Mouse (Mus musculus) hindbrain, postnatal 0 days (tissue): ENCODE measurements around the gene Eif2ak4. TPM values are rescaled to one million over a fixed set of nuclear protein-coding genes. Genes with fewer than 3 reads are reported as not detected.
A peak's percentile ranks its signal among the peaks of the same experiment; 100 is the strongest.

Experiments
- ATAC-seq: fragments of 200-750 bp; cut with Nextera tagmentation; 2 replicates; pipeline ENCODE4 v1.8.0; 2017; ENCODE audit warnings: mild to moderate bottlenecking, moderate TSS enrichment, moderate library complexity
- DNase-seq: peaks from one replicate; pipeline ENCODE4 v3.0.0-alpha.2; 2015; ENCODE audit warnings: low spot score
- H3K27ac ChIP-seq: fragments of 300-500 bp; sonication (generic); 2 replicates; pipeline ENCODE4 v1.5.1; 2014; ENCODE audit warnings: mild to moderate bottlenecking
- H3K27me3 ChIP-seq: fragments of 300-500 bp; sonication (generic); 2 replicates; pipeline ENCODE4 v1.6.1; 2014; ENCODE audit warnings: low read length, mixed read lengths; ENCODE audit not compliant: insufficient read depth
- H3K36me3 ChIP-seq: fragments of 300-500 bp; sonication (generic); 2 replicates; pipeline ENCODE4 v1.6.1; 2014; ENCODE audit warnings: low read length, mixed read lengths; ENCODE audit not compliant: insufficient read depth
- H3K4me1 ChIP-seq: fragments of 300-500 bp; sonication (generic); 2 replicates; pipeline ENCODE4 v1.6.1; 2014; ENCODE audit warnings: antibody characterized with exemption, low read length, mixed read lengths; ENCODE audit not compliant: insufficient read depth
- H3K4me2 ChIP-seq: fragments of 300-500 bp; sonication (generic); 2 replicates; pipeline ENCODE4 v1.6.1; 2014; ENCODE audit warnings: low read depth, mild to moderate bottlenecking, low read length, moderate library complexity, mixed read lengths
- H3K4me3 ChIP-seq: fragments of 300-500 bp; sonication (generic); 2 replicates; pipeline ENCODE4 v1.5.1; 2014; ENCODE audit warnings: low read length
- H3K9ac ChIP-seq: fragments of 300-500 bp; sonication (generic); replicated peaks from 2 replicates; pipeline ENCODE4 v1.6.1; 2014; ENCODE audit warnings: mild to moderate bottlenecking, low read length, moderate library complexity, mixed read lengths
- H3K9me3 ChIP-seq: fragments of 300-500 bp; sonication (generic); 2 replicates; pipeline ENCODE4 v1.6.1; 2016; ENCODE audit warnings: low read length, mixed read lengths
- CTCF ChIP-seq: IDR thresholded peaks from 2 replicates; pipeline ENCODE4 v1.5.1; 2016; ENCODE audit warnings: antibody characterized with exemption, control low read depth, low read depth
- WGBS: fragments of 180-500 bp; shearing (Covaris S2); extraction: QIAGEN DNeasy Blood & Tissue Kit; methylation state at CpG from one replicate; pipeline ENCODE4 v1.1.7; 2014; 5-methylcytosine and 5-hydroxymethylcytosine counted together
- polyA plus RNA-seq: library from polyadenylated mRNA; unstranded; fragments of >200 nt; fragmentation: Nextera tagmentation; extraction: Ambion mirVana; gene quantifications from 2 replicates; pipeline ENCODE4 v1.2.1, GENCODE M21; 2015
- total RNA-seq: library from RNA; depleted of rRNA; stranded (reverse); fragments of >200 nt; gene quantifications from 2 replicates; pipeline ENCODE4 v1.2.3, GENCODE M21; 2014

Eif2ak4 gene
- total and polyA plus RNA-seq, 2 experiments from 2014 or later = 7.1 to 16.3 TPM

GRCm38 (mm10) chr2:118497890-118498289 is 109.5 kb downstream of the Eif2ak4 start:
- H3K9me3 ChIP-seq = no peaks in the 10 kb centered on the region
- no peaks in the 10 kb centered on the region for H3K36me3 ChIP-seq
- TF ChIP-seq CTCF = no peak
- DNase-seq (no peak), ATAC-seq (no peak)
- no peak overlapping the region for H3K4me2 ChIP-seq
- no peak overlapping the region for H3K27ac ChIP-seq
- H3K27me3 ChIP-seq = no peaks in the 10 kb centered on the region
- 80% methylated on average over 5 of the region's 5 CpGs for WGBS
- no peaks in the 10 kb centered on the region for H3K4me1 ChIP-seq
- no peak overlapping the region for H3K4me3 ChIP-seq
- H3K9ac ChIP-seq = no peak overlapping the region

- Histone ChIP-seq H3K36me3 (no peaks in the 10 kb centered on the region), H3K4me2 (no peak overlapping the region), H3K9me3 (no peaks in the 10 kb centered on the region), H3K4me3 (no peak overlapping the region), H3K27ac (no peak overlapping the region), H3K4me1 (no peaks in the 10 kb centered on the region), H3K27me3 (no peaks in the 10 kb centered on the region), H3K9ac (no peak overlapping the region)
- WGBS = 80% methylated on average over 6 of the region's 6 CpGs
- DNase-seq (no peak), ATAC-seq (0 out of 2 replicates have a peak, but pooled peaks have one; percentile 27)
- no peak for TF ChIP-seq CTCF
Observed at GRCm38 (mm10) chr2:118498476-118498875, 110.1 kb downstream of the Eif2ak4 start.

- Histone ChIP-seq H3K9ac (no peak overlapping the region), H3K27me3 (no peaks in the 10 kb centered on the region), H3K9me3 (no peaks in the 10 kb centered on the region), H3K27ac (no peak overlapping the region), H3K4me3 (no peak overlapping the region), H3K4me2 (no peak overlapping the region), H3K36me3 (no peaks in the 10 kb centered on the region), H3K4me1 (no peaks in the 10 kb centered on the region)
- ATAC-seq (peak; percentile 58; the same call in 1 of the 2 replicates), DNase-seq (peak; percentile 49)
- 32% methylated on average over 20 of the region's 20 CpGs for WGBS
- no peak for TF ChIP-seq CTCF
Observed at GRCm38 (mm10) chr2:118499135-118499961, 110.9 kb downstream of the Eif2ak4 start.

- no peaks in the 10 kb centered on the region for H3K9me3 ChIP-seq
- H3K27ac ChIP-seq = no peak overlapping the region
- no peak overlapping the region for H3K4me2 ChIP-seq
- no peak for ATAC-seq
- no peaks in the 10 kb centered on the region for H3K27me3 ChIP-seq
- H3K9ac ChIP-seq = no peak overlapping the region
- WGBS = 89% methylated on average over 2 of the region's 2 CpGs
- no peak for TF ChIP-seq CTCF
- no peak overlapping the region for H3K4me3 ChIP-seq
- H3K4me1 ChIP-seq = no peaks in the 10 kb centered on the region
- no peak for DNase-seq
- no peaks in the 10 kb centered on the region for H3K36me3 ChIP-seq
Observed at GRCm38 (mm10) chr2:118500191-118500590, 111.8 kb downstream of the Eif2ak4 start.

- WGBS = 90% methylated on average over 7 of the region's 7 CpGs
- no peak for TF ChIP-seq CTCF
Observed at GRCm38 (mm10) chr2:118507126-118507525, 118.7 kb downstream of the Eif2ak4 start.

GRCm38 (mm10) chr2:118509688-118510446 is 121.4 kb downstream of the Eif2ak4 start:
- no peak for TF ChIP-seq CTCF
- Histone ChIP-seq H3K4me2 (peak overlapping the region; percentile 23; the same call in 1 of the 2 replicates), H3K4me1 (peaks cover 7% of the 10 kb centered on the region; the same call in 1 of the 2 replicates), H3K36me3 (no peaks in the 10 kb centered on the region), H3K9ac (no peak overlapping the region), H3K4me3 (no peak overlapping the region), H3K27me3 (no peaks in the 10 kb centered on the region), H3K9me3 (no peaks in the 10 kb centered on the region), H3K27ac (peak overlapping the region; percentile 56; the same call in 1 of the 2 replicates)
- ATAC-seq (no peak), DNase-seq (no peak)
- 53% methylated on average over 7 of the region's 8 CpGs for WGBS

More at GRCm38 (mm10) chr2:118507126-118507525, 118.7 kb downstream of the Eif2ak4 start:
- Histone ChIP-seq H3K4me3 (no peak overlapping the region), H3K9ac (no peak overlapping the region), H3K27ac (no peak overlapping the region), H3K27me3 (no peaks in the 10 kb centered on the region), H3K4me2 (no peak overlapping the region), H3K9me3 (no peaks in the 10 kb centered on the region), H3K36me3 (no peaks in the 10 kb centered on the region), H3K4me1 (peaks cover 7% of the 10 kb centered on the region; the same call in 1 of the 2 replicates)
- no peak for ATAC-seq
- no peak for DNase-seq
